Mouse (Mus musculus) thymus, adult 2 months (tissue): ENCODE results near the gene Scaf1.

Experiments used
- CTCF ChIP-seq: fragments of 200-500 bp; IDR thresholded peaks from 2 replicates; pipeline ENCODE4 v1.5.1; 2012; ENCODE audit warnings: mild to moderate bottlenecking, control low read depth, low read length, moderate library complexity, borderline replicate concordance; ENCODE audit not compliant: control insufficient read depth, poor library complexity, insufficient read depth; ENCODE audit errors: extremely low read depth
- POLR2A ChIP-seq: fragments of 200-500 bp; IDR thresholded peaks from 2 replicates; pipeline ENCODE4 v1.6.1; 2012; ENCODE audit warnings: mild to moderate bottlenecking, low read length, control low read depth, moderate library complexity; ENCODE audit not compliant: control insufficient read depth, poor library complexity, insufficient read depth; ENCODE audit errors: extremely low read depth

DNA sequence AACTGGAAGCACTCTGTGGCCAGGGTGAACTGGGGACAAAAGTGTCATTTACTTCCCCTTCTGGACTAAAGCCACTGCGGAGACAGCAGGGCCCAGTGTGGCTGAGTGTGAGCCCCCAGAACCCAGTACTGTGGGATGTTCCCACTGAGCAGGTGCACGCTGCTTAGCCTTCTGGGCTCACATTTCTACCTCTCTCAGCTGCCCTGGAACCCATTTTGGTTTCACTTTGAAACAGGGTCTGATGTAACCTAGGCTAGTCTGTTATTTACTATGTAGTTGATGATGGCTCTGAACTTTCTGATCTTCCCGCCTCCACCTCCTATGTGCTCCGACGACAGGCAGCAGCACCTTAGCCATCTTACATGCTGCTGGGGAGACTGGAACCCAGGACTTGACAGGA lies 53.3 kb downstream of the Scaf1 start:
- TF ChIP-seq POLR2A (no peak), CTCF (no peak)
